Mouse (Mus musculus) adrenal gland, postnatal 36 days (tissue): Measurements from ENCODE around the gene Creb3l1. TPM values are rescaled to one million over a fixed set of nuclear protein-coding genes. Genes with fewer than 3 reads are reported as not detected.
A peak's percentile ranks its signal among the peaks of the same experiment; 100 is the strongest.

Experiments used
- DNase-seq, 2 experiments: peaks; one replicate each; pipeline ENCODE4 v3.0.0; 2021; ENCODE audit warnings: mixed read lengths in 1 of 2
- total RNA-seq, 2 experiments: library from RNA; stranded (reverse); gene quantifications; 2 replicates each; pipeline ENCODE4 v1.2.3; 2021

Gene Creb3l1
- total RNA-seq, 2 experiments from 2014 or later = 6.2 to 30.5 TPM

DNA sequence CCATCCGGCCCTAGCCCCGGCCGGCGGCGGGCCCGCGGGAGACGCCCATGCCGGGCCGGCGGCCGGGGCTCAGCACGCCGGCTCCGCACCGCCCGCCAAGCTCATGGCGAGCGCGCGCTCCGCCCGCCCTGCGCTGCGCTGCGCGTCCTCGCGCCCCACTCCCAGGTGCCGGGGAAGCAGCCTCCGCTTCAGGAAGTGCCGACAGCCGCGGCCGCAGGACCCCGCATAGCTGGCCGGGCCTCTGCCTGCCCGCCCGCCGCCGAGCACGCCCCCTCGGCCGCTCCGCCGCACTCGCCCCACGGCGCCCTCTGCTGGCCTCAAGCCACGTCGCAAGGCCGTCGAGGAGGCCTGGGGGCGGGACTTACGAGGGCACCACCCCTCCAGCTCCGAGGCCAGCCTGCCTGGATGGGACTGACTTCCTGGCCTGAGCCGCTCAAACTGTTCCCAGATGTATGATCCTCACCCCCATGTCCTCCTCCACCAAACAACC, 60.8 kb downstream of the Creb3l1 start:
- peak; percentile 98 for DNase-seq

DNA sequence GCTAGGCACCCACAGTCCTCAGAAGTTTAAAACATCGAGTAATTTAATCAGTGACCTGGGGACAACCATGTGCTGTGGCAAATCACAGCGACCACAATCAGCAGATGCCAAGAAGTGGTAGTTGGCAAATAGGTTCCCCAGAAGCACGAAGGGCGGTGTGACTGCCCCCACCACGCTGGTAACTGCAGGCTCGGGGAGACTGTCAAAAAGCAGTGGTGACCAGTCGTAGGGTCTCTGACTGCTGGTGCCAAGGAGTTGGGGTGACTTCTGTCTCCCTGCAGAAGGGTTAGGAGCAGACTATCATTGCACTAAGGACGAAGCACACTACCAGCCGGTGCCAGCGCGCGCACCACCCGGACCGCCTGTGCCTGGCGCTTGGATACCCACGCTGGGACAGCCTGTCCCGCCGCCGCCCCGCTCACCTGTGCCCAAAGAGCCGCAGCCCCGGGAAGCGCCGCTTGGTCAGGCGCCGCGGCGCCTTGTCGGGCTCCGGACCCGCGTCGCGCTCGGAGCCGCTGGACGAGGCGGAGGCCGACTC, 61.4 kb downstream of the Creb3l1 start:
- DNase-seq = peak in 1 of 2 experiments; percentile 63

DNA sequence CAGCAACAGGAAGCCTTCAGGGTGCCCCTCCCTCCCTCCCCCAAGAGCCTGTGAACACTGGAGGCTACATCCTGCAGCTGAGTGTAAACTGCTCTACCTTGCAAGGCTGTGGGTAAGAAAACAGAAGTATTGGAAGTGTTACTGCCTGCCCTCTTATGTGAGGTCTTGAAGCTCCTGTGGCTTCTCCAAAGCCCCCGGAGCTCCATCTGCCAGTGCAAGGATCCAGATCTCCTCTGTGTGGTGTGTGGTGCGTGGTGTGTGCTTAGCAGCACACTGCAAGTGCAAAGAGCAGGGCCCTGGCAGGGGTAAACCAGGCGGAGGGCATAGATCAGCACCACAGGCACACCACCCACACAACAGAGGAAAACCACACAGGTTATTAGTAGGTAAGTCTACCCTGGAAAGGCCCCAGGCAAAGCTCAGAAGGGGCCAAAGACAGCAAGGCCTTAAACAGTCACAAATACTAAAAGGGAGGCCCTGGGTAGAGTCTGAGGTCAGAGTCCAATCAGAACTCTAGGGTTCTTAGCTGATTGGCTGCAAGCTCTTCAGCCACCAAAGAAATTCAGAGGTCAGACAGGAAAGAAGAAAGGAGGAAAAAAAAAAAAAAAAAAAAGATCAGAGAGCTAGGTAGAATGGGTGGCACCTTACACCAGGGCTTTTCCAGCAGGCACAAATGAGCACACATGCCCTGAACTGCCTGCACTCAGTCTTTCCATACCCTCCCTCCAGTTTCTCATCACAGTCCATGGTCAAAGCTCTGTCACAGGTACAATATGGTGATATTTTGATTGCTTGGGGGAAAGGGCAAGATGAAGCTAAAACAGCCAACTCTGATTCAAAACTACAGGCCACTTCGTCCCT, 62.2 kb downstream of the Creb3l1 start:
- no peak for DNase-seq

DNA sequence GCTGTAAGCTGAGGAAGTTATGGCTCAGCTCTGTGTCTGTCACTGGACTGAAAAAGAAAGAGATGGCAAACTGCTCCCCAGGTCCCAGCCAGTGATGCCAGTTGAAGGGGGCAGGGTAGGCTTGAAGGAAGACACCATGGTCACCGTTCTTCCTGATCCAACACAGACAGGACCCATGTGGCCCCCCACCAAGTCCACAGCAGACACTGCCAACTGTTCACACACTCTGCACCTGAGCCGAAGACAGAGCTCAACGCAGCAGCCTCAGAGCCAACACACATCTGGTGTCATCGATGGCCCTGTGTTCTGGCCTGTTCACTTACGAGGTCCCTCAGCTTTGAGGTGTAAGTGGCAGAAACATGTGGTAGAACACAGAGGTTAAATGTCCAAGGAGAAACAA, 63.8 kb downstream of the Creb3l1 start:
- DNase-seq = no peak

DNA sequence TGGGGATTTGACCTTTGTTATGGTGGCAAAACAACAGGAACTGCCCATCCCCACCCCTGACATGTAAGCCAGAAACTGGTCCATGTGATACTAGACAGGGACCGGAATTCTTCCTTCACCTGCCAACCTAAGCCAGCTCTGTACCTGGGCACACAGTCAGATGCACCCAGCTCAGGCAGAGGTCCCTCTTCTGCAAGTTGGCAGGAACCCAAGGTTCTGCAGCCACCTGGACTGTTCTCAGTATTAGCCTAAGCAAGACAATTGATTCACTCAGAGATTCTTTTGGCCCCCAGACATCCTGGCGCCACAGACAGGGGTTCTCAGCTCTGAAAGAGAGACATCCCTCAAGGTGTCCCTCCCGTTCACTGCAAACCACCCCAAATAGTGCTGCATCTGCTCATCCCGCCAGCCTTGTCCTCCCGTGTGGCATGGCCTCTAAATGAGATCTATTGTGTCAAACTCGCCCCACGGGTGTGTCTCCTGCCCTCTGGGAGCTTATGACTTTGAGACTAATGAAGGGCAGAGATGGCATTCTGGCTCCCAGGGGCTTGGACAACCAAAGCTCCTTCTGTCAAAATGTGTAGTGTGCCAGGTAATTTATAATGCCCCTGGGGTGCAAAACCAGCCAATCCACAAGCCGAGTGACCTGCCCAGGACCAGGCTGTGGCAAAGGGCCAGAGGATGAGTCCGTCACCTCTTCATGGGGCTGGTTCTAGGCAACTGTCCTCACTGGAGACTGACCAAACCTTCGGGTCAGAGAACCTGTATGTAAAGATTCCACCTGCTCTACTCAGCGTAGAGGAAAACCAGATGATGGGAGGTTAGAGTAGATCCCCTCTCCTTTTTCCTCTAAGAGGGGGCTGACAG, 64.5 kb downstream of the Creb3l1 start:
- DNase-seq = no peak

DNA sequence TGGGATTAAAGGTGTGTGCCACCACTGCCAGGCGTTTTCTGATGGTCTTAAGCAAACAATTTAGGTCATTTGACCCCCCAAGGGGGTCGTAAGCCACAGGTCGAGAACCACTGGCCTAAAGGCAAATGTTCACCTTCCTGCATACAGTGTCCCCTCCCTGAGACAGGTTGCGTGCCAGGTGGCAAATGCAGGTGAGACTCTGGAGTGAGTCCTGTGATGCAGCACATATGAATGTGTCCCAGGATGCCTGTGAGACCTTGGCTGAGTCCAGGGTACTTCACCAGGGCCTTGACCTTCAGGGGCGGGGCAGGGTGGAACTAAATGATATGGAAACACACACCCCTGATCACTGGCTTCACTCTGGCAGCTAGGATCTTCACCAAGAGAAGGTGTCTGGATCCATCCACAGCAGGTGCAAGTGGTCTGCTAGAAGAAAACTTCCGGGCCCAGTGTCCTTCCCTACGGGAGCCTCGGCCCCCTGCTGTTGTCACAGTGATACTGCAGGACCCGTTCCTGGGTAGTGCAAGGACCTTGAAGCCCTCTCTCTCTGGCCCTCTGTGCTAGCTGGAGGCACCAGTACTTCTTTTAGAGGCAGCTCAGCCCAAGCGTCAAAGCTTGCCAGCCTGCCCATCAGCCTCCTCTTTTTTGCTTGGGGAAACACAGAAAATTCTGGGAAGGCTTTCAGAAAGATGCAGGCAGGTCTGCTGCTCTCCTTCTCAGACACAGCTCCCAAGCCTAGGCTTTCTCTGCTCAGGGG, 65.4 kb downstream of the Creb3l1 start:
- DNase-seq = peak; percentile 66 to 74

DNA sequence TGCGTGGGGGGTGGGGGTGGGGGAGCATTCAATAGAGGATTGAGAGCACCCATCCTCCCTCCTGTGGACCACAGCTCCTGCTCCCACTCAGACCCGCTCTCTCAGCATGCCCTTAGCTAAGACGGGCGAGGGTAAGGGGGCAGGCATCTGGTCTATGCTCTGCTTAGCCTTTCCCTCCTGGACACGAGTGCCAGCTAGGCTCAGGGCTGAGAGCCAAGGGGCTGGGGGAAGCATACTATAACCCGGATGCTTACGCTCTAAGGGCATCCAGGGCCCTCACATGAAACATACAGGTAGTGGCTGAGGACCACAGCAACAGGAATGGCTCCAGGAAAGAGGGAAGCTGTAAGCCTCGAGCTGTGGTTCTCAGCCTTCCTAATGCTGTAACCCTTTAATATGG, 66.3 kb downstream of the Creb3l1 start:
- DNase-seq = no peak

DNA sequence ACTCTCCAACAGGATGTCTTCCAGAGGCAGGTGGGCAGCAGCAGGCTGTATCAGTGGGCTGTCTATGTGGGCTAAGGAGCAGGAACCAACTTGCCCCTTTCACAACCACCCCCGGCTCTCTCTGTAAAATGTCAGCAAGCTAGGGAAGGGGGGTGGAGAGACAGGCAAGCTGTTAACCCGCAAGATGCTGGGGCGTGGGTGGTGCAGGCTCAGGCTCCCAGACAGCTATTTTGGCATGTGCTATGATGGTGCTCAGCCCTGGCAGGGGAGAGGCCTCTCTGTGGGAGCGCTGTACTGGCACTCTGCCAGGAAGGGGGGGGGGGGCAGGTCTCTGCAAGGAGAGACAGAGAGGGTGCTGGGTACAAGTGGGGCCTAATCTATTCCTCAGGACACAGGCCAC, 67.2 kb downstream of the Creb3l1 start:
- no peak for DNase-seq

DNA sequence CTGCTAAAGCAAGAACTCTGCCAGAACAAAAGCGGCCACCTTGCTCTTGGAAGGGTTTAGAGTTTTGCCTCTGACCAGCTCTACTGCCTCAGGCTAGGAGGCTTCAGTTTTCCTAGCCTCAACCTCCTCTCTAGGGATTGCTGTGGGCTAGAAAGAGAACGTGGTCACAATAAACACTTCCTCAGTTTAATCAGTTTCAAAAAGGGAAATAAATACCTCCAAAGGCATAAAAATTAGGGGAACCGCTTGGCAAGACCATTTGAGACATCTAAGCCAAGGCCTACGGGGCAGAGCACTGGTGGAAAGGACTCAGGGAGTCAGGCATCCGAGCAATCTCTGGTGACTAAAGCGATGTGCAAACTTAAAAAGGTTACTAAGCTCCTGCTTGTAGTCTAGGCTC, 68.4 kb downstream of the Creb3l1 start:
- no peak for DNase-seq

DNA sequence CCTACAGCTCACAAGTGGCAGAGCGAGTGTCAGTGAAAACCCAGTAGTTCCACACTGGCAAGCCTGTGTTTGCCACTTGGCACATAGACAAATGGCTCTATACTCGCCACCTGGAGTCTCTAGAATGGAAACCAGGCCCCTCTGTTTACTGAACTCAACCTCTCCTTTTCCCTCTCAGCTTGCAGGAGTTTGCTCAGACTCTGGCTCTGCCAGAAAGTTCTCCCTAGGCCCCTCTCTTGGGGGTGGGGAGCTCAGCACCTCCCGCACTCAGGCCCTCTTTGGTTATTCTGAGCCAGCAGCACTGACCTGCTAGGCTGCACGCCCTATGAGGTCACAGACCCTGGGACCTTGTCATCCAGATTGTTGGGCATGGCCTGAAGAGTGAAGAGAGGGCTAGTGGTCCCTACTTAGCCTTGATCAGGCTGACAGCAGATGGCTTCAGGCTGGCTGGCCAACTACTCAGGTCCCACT, 69.1 kb downstream of the Creb3l1 start:
- DNase-seq = no peak

DNA sequence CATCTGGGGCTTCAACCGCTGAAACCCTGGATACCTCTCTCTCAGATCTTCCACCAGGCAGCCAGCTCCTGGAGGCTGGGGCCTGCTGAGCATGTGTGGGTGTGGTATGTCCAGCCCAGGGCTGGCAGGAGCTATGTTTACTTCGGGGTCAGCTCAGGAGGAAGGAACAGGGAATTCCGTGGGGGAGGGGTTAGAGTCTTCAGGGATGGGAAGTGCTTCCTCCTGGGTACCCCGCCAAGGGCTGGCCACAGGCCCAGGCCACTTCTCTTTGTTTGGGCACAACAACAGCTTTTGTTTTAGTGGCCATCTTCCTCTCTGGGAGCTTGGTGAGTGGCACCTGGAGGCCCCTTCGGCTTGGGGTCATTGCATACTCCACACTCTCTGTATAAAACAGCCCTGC, 70.5 kb downstream of the Creb3l1 start:
- peak; percentile 65 to 85 for DNase-seq

DNA sequence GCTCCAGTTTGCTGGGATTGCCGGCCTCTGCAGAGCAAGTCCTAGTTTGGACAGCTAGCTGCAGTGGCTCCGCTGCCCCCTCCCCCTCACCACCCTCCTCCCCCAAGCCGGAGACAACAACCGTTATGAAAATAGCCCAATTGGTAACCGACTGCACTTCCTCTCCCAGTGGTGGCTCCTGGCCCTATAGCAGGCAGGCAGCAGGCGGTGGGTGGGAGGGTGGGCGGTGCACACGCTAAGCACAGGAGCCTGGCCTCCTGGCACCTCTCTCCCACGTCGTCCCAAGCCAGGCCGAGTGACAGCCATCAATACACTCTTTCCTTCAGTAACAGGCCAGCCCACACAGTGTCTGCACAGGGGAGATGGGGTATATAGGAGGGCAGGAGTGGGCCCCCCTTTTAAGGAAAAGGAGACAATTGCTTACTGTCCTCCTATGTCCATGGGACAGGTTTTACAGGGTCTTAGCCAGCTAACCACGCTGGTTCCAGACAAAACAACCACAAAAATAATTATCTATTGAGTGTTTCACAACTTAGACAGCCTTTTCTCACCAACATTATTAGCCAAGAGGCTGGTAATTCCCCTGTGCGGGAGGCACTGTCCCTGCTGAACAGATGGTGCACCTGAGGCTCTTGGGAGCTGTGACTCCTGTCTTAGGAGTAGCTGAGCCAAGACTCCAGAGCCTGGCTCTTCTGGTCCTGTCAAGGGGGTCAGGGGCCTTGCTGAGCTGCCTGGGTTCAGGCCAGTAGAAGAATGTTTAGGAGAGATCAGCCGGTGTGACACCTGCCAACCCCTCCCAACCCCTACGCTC, 73.8 kb downstream of the Creb3l1 start:
- DNase-seq = peak; percentile 23 to 50

DNA sequence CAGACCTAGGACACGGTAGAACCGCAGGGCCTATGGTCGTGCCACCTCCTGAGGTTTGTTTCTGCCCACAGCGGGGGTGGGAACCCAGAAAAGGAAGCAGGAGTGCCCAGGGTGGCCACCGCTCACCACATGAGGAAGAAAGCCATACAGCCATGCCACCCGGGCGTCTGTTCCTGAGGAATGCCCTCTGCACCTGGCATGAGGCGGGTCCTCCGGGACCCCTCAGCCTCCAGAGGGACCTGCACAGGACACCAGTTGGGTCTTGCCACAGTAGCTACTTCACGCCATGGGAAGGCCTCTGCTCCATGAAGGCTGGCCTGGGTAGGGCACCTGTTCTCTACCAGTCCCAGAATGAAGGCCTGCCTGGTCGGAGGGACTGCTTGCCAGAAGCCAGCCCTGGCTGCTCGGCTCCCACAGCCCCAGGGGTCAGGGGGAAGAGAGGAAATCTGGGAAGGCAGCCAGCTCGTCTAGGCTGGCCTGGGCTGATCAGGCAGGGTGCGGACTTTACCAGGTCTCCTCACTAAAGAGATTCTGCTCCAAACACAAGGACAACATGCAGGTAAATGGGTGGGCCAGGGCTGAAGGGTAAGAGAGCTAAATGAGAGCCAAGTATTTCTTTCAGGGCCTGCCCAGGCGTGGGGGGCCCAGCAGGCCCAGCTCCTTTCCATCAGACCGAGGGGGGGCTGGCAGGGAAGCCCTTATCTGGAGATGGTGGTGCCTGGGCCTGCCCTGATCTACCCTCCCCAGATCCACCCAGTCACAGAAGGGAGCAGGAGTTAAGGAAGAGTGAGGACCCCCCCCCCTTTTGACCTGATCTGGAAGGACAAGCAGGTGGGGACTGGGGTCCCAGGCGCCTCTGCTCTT, 74.7 kb downstream of the Creb3l1 start:
- peak; percentile 52 to 67 for DNase-seq

DNA sequence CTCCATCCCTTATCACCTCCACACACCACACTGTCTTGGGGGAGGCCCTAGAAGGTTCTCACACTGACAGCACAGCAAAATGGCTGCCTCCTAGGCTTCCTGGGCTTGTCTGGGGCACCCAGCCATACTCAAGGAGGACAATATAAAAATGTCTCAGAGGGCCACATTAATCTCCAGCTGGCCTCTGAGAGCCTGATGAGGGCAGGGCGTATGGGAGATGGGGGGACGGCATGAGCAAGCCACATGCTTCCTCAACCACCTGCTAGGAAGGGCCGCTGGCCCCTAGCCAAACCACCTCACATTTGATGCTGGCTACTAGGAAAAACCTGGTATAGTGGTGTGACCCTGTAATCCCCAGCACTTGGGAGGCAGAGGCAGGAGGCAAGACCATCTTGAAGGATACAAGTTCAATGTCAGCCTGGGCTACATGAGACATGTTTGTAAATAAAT, 75.5 kb downstream of the Creb3l1 start:
- DNase-seq = no peak

DNA sequence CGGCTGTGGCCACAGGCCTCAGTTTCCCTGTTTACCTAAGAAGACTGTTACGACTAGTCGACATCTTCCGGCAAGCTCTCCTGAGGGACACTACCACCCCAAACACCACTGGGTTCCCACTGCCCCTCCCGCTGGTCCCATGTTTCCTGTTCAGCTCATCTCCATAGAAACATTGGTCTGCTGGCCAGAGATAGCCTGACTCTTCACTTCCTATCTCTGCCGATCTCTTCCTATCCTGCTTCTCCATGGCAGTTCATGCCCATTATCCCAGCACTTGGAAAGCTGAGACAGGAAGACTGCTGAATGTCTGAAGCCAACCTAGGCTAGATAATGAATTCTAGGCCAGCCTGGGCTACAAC, 76.2 kb downstream of the Creb3l1 start:
- DNase-seq = peak in 1 of 2 experiments; percentile 49

DNA sequence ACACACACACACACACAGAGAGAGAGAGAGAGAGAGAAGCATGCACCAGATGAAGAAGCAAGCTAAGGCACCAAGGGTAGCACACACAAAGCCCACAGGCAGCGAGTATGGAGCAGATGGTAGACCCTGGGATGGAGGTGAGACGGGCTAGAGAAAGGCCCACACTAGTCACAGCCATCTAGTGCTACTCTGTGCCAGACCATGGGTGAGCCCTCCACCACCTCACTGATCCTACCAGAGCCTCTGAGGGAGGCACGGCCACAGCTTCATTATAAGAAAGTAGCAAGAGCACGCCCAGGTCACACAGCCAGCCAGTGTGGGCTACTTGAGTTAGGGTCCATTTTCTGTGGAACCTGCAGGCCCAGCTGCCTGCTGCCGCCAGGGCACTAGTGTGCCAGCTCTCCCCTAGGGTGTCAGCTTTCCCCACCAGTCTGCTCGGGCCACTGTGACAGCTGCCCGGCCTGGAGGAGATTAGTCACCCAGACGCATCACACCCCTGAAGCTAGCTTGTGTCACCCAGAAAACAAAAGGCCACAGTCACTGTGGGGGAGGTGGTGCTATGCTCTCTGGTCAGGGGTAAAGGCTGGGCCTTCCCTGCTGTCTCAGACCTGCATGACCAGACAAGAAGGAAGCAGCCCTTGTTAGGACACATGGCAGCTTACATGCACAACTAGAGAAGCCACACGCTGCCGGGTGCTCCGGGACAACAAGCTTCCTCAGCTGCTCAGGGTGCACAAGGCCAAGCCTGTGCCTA, 76.7 kb downstream of the Creb3l1 start:
- DNase-seq = peak; percentile 61 to 62

DNA sequence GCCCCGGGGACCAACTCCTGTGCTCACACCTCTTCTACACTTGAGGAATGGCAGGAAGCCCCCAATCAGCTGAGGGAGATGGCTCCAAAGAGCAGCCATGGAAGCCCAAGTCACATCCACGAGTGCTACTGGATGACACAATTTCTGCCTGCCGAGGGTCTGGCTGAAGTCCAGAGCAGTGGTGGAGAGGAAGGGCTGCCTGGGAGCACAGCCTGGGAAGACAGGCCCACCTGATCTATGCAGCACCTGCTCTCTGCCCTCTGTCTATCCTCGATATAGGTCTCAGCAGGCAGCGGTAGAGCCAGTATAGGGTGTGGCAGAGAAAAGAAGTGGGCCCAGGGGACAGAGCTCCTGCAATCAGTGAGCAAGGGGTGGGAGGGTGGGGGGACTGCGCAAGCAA, 77.5 kb downstream of the Creb3l1 start:
- DNase-seq = peak; percentile 52 to 63

DNA sequence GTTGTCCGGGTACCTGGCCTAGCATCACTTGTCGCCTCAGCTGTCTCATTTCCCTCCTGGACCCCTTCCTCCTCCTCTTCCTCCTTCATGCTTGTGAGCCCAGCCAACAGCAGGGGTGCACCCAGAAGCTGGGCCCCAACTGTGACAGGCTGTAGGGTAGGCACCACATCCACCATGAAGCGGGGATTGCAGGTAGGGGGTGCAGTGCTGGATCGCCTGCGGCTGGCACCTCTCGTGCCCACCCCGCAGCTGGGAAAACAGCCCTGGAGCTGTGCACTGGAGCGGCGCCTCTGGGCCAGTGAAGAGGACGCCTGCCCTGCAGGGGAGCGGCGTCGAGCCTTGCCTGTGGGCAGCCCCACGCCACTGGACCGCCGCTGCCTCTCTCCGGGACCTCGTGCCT, 78.8 kb downstream of the Creb3l1 start, which contains the start of gene Gm9821:
TSS of gene Gm9821 (plus strand) at position 221 of the 400 bp plus-strand sequence.
- no peak for DNase-seq
